Mouse (Mus musculus) forebrain, postnatal 0 days (tissue): ENCODE data around the gene Nifk. TPM values are rescaled to one million over a fixed set of nuclear protein-coding genes. Genes with fewer than 3 reads are reported as not detected.
A peak's percentile ranks its signal among the peaks of the same experiment; 100 is the strongest.

Experiments
- ATAC-seq: fragments of 200-750 bp; cut with Nextera tagmentation; 2 replicates; pipeline ENCODE4 v1.8.0; 2017; ENCODE audit warnings: mild to moderate bottlenecking, moderate library complexity
- DNase-seq: peaks from one replicate; pipeline ENCODE4 v3.0.0-alpha.2; 2015
- H3K27ac ChIP-seq: fragments of 300-500 bp; sonication (generic); 2 replicates; pipeline ENCODE4 v1.5.1; 2014; ENCODE audit warnings: low read depth, mild to moderate bottlenecking, antibody characterized with exemption, low read length, moderate library complexity, mixed read lengths
- H3K27me3 ChIP-seq: fragments of 300-500 bp; sonication (generic); 2 replicates; pipeline ENCODE4 v1.6.1; 2014; ENCODE audit warnings: mild to moderate bottlenecking, low read length, mixed read lengths; ENCODE audit not compliant: insufficient read depth
- H3K36me3 ChIP-seq: fragments of 300-500 bp; sonication (generic); 2 replicates; pipeline ENCODE4 v1.6.1; 2014; ENCODE audit warnings: mild to moderate bottlenecking, moderate library complexity; ENCODE audit not compliant: insufficient read depth
- H3K4me1 ChIP-seq: fragments of 300-500 bp; sonication (generic); 2 replicates; pipeline ENCODE4 v1.6.1; 2014; ENCODE audit warnings: antibody characterized with exemption; ENCODE audit not compliant: insufficient read depth
- H3K4me2 ChIP-seq: fragments of 300-500 bp; sonication (generic); 2 replicates; pipeline ENCODE4 v1.6.1; 2014; ENCODE audit warnings: low read depth, mild to moderate bottlenecking, moderate library complexity
- H3K4me3 ChIP-seq: fragments of 300-500 bp; sonication (generic); 2 replicates; pipeline ENCODE4 v1.5.1; 2014; ENCODE audit warnings: low read depth, low read length, mixed read lengths
- H3K9ac ChIP-seq: fragments of 300-500 bp; sonication (generic); 2 replicates; pipeline ENCODE4 v1.6.1; 2014; ENCODE audit warnings: mild to moderate bottlenecking
- H3K9me3 ChIP-seq: fragments of 300-500 bp; sonication (generic); 2 replicates; pipeline ENCODE4 v1.6.1; 2016; ENCODE audit warnings: low read length
- CTCF ChIP-seq: sonication (generic); IDR thresholded peaks from 2 replicates; pipeline ENCODE4 v1.5.1; 2016; ENCODE audit warnings: antibody characterized with exemption, control low read depth, low read depth
- WGBS: fragments of 180-500 bp; shearing (Covaris S2); extraction: QIAGEN DNeasy Blood & Tissue Kit; methylation state at CpG from one replicate; pipeline ENCODE4 v1.1.7; 2014; 5-methylcytosine and 5-hydroxymethylcytosine counted together
- polyA plus RNA-seq: library from polyadenylated mRNA; unstranded; fragments of >200 nt; fragmentation: Nextera tagmentation; extraction: Ambion mirVana; gene quantifications from 2 replicates; pipeline ENCODE4 v1.2.1, GENCODE M21; 2015
- total RNA-seq: library from RNA; depleted of rRNA; stranded (reverse); fragments of >200 nt; gene quantifications from 2 replicates; pipeline ENCODE4 v1.2.3, GENCODE M21; 2014; rRNA removed

Gene Nifk
- 56.1 and 73.1 TPM in 2 replicates for total RNA-seq
- polyA plus RNA-seq = 84.2 and 97.4 TPM in 2 replicates

DNA sequence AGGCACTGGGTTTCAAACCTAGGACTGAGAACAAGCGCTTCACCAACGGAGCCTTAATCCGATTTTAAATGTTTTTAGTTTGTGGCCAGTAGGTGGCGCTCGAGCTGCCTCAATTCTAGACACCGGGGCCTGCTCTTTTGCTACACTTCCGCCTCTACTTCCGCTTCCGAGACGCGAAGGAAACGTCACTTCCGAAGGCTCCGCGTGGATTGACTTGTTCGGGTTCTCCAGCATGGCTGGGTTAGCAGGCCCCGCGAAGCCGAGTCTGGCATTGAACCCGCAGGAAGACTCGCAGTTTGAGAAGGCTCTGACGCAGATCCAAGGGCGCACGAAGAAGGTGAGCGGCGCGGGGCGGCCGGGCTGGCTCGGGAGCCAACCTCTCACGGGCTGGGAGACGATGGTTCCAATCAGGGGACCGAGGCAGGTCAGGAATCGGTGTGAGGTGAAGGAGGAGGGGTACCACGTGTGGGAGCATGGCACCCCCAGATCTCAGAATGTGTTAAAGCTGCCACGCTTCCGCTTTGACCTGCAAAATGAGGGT, at the start of gene Nifk:
Gene Nifk (plus strand): TSS at position 179 of the 541 bp plus-strand sequence.
- peak; percentile 98 for ATAC-seq
- Histone ChIP-seq H3K27ac (peak within 1 kb of the TSS; percentile 64), H3K9me3 (no peaks in the 10 kb centered on the region), H3K27me3 (no peaks in the 10 kb centered on the region), H3K36me3 (peaks cover 24% of the 10 kb centered on the region), H3K4me1 (peaks cover 7% of the 10 kb centered on the region; the same call in 1 of the 2 replicates), H3K4me3 (peak within 1 kb of the TSS; percentile 76), H3K9ac (peak within 1 kb of the TSS; percentile 78), H3K4me2 (peak within 1 kb of the TSS; percentile 81)
- peak; percentile 97 for DNase-seq
- 1% methylated on average over 37 of the region's 37 CpGs for WGBS
- peak; percentile 90 for TF ChIP-seq CTCF

DNA sequence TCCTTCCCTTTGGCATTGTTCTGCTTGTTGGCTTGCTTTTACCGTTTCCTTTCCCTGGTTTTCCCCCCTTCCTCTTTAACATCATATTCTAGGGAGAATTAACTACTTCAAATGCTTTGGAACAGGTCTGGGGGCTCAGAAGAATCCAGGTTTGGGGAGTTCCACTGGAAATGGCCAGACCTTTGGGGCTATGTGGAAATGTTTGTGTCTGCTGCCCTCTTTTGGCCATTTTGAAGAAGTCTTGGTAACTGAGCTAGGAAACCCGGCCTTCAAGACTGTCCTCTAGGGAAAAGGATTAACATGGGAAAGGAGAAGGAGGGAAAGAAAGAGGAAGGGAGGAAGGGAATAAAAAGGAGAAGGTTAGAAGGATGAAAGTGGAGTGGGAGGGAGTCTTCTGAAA, 46.5 kb upstream of the Nifk start:
- Histone ChIP-seq H3K9me3 (no peaks in the 10 kb centered on the region), H3K4me2 (no peak overlapping the region), H3K36me3 (no peaks in the 10 kb centered on the region), H3K4me3 (no peak overlapping the region), H3K27me3 (no peaks in the 10 kb centered on the region), H3K27ac (no peak overlapping the region), H3K9ac (no peak overlapping the region), H3K4me1 (no peaks in the 10 kb centered on the region)
- peak; percentile 66 for DNase-seq
- peak; percentile 67 for TF ChIP-seq CTCF
- 13% methylated on average over 2 of the region's 2 CpGs for WGBS
- ATAC-seq = peak; percentile 59

DNA sequence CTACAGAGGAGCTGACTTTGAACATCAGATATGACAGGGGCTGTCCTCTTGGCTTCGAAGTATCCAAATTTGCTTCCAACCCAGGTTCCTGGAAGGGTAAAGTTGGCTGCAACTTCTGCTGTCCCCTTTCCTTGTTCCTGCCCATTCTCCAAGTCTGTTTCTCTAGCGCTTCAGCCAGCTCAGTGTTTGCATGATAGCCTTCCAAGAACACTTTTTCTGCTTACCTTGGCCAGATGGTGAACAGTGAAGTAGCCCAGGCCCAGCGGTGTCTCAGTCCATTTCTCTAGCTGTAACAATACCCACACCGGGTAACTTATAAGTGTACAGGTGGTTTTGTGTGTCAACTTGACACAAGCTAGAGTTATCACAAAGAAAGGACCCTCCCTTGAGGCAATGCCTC, 29.3 kb upstream of the Nifk start:
- Histone ChIP-seq H3K27ac (no peak overlapping the region), H3K4me2 (no peak overlapping the region), H3K36me3 (peaks cover 22% of the 10 kb centered on the region), H3K4me1 (no peaks in the 10 kb centered on the region), H3K9me3 (no peaks in the 10 kb centered on the region), H3K9ac (no peak overlapping the region), H3K4me3 (no peak overlapping the region), H3K27me3 (no peaks in the 10 kb centered on the region)
- ATAC-seq (no peak), DNase-seq (no peak)
- no peak for TF ChIP-seq CTCF
- WGBS = 92% methylated on average over 4 of the region's 4 CpGs

DNA sequence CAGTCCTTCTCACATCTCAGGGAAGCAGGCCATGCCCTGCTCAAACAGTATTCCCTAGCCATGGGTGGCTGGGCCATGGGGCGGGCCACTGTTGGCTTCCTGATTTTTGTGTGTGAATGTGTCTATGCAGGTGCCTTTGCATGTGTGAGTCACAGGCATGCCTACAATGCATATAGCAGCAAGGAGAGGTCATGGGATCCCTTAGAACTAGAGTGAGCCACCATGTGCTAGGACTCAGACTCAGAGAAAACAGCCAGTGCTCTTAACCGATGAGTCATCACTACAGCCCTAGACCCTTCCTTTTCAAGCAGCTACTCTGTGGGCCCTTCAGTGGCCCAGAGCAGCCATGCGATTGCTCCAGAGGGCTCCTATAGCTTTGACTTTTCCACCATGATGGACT, 27.4 kb upstream of the Nifk start:
- no peaks in the 10 kb centered on the region for H3K4me1 ChIP-seq
- no peak for ATAC-seq
- no peak overlapping the region for H3K4me2 ChIP-seq
- no peak for DNase-seq
- H3K27ac ChIP-seq = no peak overlapping the region
- H3K27me3 ChIP-seq = no peaks in the 10 kb centered on the region
- H3K9me3 ChIP-seq = no peaks in the 10 kb centered on the region
- no peak overlapping the region for H3K9ac ChIP-seq
- no peak for TF ChIP-seq CTCF
- H3K36me3 ChIP-seq = peaks cover 41% of the 10 kb centered on the region
- H3K4me3 ChIP-seq = no peak overlapping the region
- WGBS = 94% methylated on average over 3 of the region's 3 CpGs

DNA sequence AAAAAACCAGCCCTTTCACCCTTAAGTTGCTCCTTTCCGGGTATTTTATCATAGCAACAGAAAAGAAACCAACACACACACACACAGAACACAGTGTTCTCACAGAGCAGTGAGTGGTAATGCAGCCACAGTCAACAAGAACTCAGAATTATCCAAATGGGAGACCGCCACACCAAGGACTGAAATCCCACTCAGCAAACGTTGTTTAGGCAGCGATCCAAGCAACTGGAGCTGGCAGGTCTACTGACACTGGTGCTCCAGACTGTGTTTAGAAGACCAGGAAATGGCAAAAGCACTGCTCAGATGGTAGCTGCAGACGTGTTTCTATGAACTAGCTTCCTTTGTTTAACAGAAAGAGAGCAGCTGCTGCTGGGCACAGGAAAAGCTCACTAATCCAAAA, 26.8 kb upstream of the Nifk start:
- H3K4me3 ChIP-seq = no peak overlapping the region
- no peak overlapping the region for H3K27ac ChIP-seq
- H3K4me2 ChIP-seq = no peak overlapping the region
- DNase-seq (peak; percentile 14), ATAC-seq (peak; percentile 34; the same call in 1 of the 2 replicates)
- no peaks in the 10 kb centered on the region for H3K27me3 ChIP-seq
- no peaks in the 10 kb centered on the region for H3K9me3 ChIP-seq
- H3K4me1 ChIP-seq = no peaks in the 10 kb centered on the region
- no peak for TF ChIP-seq CTCF
- H3K36me3 ChIP-seq = peaks cover 47% of the 10 kb centered on the region
- no peak overlapping the region for H3K9ac ChIP-seq
- WGBS = 57% methylated on average over 5 of the region's 5 CpGs

DNA sequence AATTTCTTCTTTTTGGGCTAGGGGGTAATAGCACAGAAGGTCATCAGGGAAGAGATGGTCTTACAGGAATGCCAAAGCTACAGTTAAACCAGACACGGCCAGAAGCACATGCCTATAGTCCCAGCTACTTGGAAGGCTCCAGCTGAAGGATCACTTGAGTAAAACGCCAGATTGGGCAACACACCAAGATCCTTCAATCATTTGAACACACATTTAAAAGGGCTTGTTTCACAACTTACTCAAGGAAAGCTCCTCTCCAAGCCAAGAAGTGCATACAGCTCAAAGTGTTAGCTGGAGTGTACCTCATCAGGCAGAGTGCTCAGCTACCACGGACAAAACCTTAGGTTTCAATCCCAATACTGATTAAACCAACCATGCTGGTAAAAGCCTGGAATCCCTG, 25.0 kb upstream of the Nifk start:
- DNase-seq (no peak), ATAC-seq (no peak)
- Histone ChIP-seq H3K27me3 (no peaks in the 10 kb centered on the region), H3K4me2 (no peak overlapping the region), H3K4me3 (no peak overlapping the region), H3K9me3 (no peaks in the 10 kb centered on the region), H3K27ac (no peak overlapping the region), H3K9ac (no peak overlapping the region), H3K4me1 (no peaks in the 10 kb centered on the region), H3K36me3 (peaks cover 63% of the 10 kb centered on the region)
- no peak for TF ChIP-seq CTCF
- WGBS = 69% methylated on average over 3 of the region's 3 CpGs

DNA sequence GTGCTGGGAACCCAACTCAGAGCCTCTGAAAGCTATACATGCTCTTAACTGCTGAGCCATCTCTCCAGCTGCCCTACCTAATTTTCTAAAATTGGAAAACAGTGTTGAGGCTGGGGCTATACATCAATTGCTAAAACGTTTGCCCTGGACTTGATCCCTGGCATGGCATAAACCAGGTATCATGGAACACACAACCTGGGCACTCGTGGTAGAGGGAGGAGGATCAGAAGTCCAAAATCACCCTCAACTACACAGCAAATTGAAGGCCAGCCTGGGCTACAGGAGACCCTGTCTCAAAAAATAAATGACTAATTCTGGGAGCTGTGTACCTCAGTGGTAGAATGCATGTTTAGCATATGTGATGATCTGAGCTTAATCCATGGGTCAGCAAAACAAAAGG, 23.9 kb upstream of the Nifk start:
- ATAC-seq (no peak), DNase-seq (no peak)
- TF ChIP-seq CTCF = no peak
- no peaks in the 10 kb centered on the region for H3K9me3 ChIP-seq
- H3K27ac ChIP-seq = no peak overlapping the region
- H3K4me2 ChIP-seq = no peak overlapping the region
- H3K9ac ChIP-seq = no peak overlapping the region
- no peaks in the 10 kb centered on the region for H3K27me3 ChIP-seq
- no peaks in the 10 kb centered on the region for H3K4me1 ChIP-seq
- 92% methylated on average over 2 of the region's 2 CpGs for WGBS
- no peak overlapping the region for H3K4me3 ChIP-seq
- peaks cover 70% of the 10 kb centered on the region for H3K36me3 ChIP-seq
